Mouse (Mus musculus) left cerebral cortex, postnatal 4 days (tissue): ENCODE measurements around the gene Hectd1. TPM values are rescaled to one million over a fixed set of nuclear protein-coding genes. Genes with fewer than 3 reads are reported as not detected.

Source experiments
- DNase-seq: peaks from one replicate; pipeline ENCODE4 v3.0.0-alpha.2; 2022
- intact Hi-C: fragments of 180-260 bp; cut with DNase I; formaldehyde crosslinking; loops from one replicate; pipeline ENCODE4 v1.15.1; 2025
- total RNA-seq, 2 experiments: library from RNA; stranded (reverse); gene quantifications; 2 replicates each; pipeline ENCODE4 v1.2.3; 2021

The Hectd1 gene
- total RNA-seq, 2 experiments from 2014 or later, result 93.8 to 99.4 TPM

DNA sequence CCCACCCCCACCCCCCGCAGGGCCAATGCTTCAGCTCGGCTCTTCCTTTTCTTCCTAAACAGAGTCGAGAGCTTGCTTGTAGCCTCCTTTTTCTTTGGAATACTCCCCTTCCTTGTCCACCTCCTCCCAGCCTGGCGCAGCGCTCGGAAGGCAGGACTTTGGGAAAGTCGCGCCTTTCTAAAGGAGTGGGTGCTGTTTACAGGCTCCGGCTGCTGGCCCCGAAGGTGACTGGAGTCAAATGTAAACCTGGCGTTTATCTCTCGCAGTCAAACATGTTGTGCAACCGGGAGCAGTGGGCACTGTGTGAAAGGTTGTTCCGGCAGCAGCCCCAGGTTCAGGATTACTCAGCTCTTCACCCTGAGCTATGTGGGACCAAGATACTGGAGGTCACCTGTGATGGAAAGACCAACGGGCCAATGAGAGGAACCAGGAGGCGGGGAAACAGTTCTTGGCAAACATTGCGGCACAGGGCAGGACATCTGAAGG, 15.5 kb upstream of the Hectd1 start:
- DNase-seq, result peak; percentile 87
- intact Hi-C loops, result no loop called here

DNA sequence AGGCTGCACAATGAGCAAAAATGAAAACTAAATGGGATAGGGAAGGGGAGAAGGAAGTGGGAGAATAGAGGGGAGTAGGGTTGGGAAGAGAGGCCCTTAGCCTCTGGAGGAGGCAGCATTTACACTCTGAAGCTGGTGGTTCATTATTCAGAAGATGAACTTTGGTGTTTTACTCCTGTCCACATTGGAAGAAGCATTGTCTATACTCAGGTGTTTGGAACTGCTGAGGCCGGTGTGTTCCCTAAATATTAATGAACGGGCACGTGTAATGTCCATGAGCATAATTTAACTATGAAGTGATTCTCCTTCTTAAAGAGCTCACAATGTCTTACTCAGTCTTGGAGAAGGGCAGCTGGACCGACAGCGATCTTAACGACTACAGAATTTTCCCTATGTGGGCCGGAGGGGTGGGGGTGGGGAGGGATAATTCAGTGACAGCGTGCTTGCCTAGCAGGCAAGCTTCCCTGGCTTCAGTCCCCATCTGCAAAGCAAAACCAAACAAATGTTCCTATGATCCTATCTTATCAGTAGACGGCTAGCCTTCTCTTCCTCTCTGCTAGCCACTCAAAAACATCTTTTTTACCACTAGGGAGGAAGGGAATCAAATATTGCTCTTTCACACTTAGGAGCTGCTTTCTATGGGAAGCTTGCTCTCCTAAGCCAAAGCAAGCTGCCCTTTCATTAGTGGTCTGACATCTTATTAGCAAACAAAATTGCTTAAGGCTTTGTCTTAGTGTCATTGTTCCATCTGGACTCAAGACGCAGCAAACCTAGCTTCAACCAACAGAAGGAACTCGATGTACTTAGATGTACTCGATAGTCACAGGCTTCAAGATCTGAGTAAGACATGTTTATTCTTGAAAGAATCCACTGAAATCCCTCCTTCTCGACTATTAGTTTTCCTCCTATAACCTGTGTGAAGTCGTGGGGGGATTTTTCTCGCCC, 14.5 kb upstream of the Hectd1 start:
- intact Hi-C loops, result no loop called here
- DNase-seq, result no peak

DNA sequence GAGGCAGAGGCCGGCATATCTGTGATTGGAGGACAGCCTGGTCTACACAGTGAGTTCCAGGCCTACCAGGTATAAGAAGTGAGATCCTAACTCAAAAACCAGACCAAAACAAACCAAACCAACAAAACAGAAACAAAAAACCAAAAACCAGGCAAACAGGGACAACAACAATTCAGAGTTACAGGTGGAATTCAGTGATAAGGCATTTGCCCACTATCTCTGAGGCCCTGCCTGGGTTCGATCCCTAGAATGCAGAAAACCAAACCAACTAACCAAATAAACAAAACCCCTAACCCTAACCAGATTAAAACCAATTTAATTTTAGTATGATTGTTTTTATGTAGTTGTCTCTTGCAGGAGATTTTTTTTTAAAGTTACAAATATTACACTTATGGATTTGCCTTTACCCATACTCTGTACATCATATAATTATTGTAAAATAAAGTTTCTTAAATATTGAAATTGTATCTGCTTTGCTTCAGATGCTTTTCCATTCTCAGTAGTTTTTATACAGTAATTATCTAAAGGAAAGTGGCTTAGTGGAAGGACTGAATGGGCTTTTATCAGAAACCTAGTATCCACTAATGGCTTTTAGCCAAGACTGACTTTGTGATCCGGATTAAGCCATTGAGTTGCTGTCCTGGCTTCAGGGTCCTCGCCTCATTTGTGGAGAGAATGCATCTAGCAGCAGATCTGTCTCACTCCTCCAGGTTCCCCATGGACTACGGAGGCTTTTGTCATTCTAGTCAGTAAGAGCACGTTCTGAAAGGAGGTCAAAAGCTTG, 12.9 kb upstream of the Hectd1 start:
- DNase-seq, result no peak
- intact Hi-C loops, result no loop called here

DNA sequence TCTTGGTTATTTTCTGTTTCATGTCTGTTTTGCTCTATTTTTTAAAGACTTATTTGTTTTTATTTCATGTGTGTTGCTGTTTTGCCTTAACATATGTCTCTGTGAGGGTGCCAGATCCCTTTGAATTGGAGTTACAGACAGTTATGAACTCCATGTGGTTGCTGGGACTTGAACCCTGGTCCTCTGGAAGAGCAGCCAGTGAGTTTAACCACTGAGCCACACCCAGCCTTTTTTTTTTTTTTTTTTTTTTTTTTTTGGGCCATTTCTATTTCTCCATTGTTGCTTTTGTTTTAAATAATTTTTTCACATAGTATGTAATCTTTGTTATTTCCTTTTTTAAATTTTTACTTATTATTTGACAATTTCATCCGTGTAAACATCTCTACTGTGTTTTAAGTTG, 10.5 kb upstream of the Hectd1 start:
- intact Hi-C loops, result no loop called here
- DNase-seq, result no peak

DNA sequence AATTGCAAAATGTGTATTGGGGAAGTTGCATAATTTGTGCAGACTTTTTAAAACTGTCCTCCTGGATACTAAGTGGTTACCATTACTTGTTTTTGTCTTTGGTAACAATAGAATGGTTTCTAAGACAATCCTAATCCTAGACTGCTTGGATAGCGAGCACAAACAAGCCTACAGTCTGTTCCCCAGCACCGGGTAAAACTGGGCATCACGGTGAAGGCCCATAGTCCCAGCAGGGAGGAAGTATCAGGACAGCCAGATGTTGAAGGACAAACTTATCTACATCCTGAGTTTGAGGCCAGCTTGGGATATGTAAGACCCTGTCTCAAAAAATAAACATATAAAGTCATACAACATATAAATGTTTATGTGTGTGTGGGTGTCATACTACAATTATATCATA, 5.9 kb upstream of the Hectd1 start:
- intact Hi-C loops, result no loop called here
- no peak for DNase-seq

DNA sequence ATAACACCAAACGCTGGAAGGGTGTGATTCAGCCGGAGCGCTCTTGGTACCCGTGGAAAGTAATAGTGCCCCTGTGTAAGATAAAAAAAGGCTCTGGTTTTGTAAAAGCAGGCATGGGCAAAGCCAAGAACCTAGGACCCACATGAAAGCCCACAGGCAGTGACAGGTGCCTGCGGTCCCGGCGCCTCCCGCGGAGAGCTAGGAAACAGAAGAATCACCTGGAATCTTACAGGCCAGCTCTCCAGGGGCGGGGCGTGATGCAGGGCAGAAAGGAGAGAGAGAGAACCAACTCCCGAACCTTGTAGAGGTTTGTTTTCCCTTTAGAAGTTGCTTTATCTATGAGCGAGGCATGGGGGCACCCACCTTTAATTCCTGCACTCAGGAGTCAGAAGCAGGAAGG, 2.6 kb upstream of the Hectd1 start:
- intact Hi-C loops, result no loop called here
- no peak for DNase-seq

DNA sequence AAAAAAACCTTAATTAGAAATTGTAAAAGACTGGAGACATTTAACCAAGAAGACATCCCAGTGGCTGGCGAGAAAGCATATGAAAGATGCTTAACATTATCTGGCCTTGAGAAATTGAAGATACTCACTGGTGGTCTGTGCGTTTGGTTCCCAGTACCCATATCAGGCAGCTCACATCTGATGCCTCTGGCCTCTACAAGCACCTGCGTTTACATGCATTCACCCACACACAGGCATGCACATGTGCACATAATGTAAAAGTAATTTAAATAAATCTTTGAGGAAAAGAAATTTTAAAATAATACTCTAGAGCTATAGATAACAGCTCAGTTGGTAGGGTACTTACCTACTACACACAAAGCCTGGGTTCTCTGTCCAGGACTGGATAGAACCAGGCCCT, 2.0 kb upstream of the Hectd1 start:
- intact Hi-C loops, result no loop called here
- no peak for DNase-seq

DNA sequence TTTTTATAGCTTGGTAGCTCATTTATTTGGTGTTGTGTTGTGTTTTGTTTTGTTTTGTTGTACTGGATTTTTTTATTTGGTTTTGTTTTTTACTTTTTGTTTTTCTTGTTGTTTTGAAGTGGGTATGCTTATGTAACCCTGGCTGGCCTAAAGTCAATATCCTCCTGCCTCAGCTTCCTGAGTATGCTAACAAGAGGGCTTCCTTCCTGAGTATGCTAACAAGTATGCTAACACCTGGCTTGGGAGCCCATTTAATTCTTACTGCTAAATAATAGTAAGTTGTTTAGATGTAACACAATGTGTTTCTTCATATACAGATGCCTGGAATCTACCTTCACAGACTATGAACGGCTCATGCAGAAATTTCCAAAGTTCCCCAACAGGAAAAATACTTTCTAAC, 1.3 kb upstream of the Hectd1 start:
- intact Hi-C loops, result no loop called here
- no peak for DNase-seq

DNA sequence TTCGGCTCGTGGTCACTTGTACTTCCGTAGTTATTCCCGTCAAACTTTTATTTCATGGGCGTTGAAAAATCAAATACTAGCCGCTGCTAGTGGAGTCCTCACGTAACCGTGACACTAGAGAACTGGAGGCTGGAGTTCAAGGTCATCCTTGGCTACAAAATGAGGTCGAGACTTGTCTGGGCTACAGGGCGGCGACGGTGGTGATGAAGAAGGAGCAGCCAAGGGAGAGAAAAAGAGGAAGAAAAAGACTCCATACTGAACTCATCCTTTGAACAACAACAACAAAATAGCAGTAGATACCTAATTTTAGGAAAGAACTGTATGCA, 704 bp upstream of the Hectd1 start:
- DNase-seq, result no peak
- intact Hi-C loops, result no loop called here

DNA sequence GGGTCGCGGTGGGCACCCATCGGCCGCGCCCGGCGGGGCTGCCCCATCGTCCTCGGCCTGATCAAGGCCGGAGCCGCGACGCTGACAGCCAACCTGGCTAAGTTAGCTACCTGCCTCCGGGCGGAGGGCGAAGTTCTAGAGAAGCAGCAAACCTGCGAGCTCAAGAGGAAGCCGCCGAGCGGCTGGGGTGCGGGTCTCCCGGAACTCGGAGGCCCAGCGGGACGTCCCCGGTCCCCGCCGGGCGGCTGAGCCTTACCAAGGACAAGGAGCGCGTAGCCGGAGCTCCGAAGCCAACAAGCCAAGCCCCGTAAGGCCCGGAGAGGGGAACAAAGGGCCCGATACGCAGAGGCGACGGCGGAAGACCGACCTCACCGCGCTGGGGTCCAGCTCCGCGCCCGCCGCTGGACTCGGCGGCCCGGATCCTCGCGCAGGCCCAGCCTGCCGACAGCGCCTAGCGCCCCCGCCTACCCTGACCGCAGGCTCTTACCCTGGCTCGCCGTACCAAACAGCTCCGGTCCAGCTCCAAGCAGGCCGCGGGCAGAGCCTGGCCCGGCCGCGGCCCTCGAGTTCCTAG, 533 bp downstream of the Hectd1 start:
- intact Hi-C loops, result loop anchor here (5.0 kb wide), 1 partner anchor 173 kb away; no protein-coding TSS in a partner anchor
- DNase-seq, result peak; percentile 48

DNA sequence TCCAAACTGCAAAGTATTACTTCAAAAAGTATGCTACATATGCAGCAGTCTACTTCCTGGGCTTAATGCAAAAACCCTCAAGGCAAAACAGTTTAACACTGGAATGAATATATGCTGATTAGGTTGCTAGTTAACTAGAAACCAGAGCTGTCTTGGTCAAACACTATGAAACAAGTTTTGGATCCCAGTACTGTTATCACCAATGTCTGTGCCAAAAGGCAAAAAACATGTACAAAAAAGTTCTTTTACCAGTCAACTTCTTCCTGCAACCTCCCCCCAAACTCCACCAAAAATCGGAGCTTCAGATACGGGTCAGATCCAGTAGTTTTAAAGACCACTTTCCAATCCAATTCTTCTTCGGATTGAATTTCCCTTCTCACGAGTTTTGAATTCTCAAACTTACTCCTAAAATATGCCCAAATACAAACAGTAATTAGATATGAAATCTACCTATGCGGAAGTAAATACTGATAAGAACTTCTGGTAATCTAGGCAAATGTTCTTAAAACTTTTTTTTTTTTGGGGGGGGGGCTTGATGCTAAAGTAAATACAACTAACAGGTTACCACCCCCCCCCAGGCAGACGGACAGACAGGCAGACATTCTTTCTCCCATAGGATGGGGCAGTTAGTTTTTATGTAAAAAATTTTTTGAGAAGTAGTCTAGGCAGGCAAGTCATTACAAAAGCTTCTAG, 1.2 kb downstream of the Hectd1 start:
- DNase-seq, result no peak
- intact Hi-C loops, result loop anchor here (5.0 kb wide), 1 partner anchor 174 kb away; no protein-coding TSS in a partner anchor

DNA sequence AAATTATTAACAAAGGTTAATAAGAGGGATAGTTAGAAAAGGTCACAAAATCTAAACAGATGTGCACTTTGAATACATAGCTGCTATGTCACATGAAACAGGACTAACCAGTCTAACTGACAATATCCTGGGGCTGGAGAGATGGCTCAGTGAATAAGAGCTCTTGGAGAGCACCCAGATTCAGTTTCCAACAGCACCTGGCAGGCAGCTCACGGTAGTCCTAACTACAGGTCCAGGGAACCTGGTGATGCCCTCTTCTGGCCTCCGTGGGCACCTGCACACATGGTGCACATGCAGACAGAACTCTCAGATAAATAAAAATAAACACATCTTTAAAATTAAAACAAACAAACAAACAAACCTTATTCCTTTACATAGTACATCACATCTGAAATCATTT, 4.0 kb downstream of the Hectd1 start:
- DNase-seq, result no peak
- intact Hi-C loops, result loop anchor here (5.0 kb wide), 1 partner anchor 177 kb away; no protein-coding TSS in a partner anchor

DNA sequence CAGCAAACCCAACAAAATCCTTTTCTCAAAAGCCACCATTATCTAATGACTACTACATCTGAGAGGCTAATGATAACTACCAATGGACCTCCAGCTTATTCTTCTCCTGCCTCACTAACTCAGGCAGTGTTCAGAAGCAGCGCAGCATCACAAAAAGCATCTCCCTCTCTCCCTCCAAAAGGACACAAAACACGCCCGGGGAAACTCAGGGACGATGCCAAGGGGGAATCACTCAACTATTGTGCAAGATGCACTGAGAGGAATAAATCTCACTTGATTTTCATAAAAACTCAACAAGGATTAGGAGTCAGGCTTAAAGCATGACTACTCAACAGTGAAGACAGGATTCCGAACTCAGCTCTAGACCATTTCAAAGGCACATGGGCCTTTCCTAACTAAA, 6.0 kb downstream of the Hectd1 start:
- intact Hi-C loops, result no loop called here
- no peak for DNase-seq

DNA sequence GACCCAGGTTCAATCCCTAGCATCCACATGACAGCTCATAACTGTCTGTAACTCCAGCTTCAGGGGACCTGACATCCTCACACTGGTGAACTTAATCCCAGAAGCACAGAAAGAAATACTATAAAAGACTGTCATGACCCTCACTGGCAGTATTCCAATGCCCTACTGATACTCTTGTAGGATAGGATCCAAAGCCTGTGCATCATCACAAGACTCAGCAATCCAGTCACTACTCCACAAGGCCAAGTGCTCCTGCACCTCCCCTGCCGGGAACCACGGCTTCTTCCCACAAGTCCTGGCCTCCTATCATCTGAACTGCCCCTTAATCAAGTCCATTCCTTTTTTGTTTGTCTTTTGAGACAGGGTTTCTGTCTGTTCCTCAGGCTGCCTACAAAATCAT, 6.5 kb downstream of the Hectd1 start:
- no peak for DNase-seq
- intact Hi-C loops, result no loop called here

DNA sequence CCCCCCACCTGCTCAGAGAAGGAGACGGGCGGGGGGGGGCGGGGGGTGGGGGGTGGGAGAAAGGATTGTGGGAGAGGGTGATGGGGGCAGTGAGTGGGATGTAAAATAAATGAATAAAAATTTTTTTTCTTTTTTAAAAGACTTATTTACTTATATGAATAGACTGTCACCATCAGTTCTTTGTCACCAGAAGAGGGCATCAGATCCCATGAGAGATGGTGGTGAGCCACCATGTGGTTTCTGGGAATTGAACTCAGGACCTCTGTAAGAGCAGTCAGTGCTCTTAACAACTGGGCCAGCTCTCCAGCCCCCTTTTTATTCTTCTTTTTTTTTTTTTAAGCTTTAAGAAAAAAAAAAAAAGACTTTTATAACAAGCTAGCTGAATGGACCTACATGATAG, 7.1 kb downstream of the Hectd1 start:
- intact Hi-C loops, result no loop called here
- no peak for DNase-seq

DNA sequence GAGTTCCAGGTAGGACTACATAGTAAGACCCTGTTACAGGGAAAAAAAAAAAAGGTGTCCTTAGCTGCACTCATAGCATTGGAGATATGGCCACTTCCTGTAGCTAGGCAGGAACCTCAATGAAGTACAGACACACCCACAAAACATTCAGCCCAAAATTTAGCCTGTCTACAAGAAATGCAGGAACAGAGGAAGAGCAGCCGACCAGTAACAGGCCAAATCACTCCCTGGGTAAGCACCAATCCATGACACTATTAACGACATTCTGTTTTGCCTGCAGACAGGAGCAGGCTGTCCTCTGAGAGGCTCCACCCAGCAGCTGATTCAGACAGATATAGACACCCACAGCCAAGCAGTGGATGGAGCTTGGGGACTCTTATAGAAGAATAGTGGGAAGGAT, 8.1 kb downstream of the Hectd1 start:
- intact Hi-C loops, result no loop called here
- DNase-seq, result no peak

DNA sequence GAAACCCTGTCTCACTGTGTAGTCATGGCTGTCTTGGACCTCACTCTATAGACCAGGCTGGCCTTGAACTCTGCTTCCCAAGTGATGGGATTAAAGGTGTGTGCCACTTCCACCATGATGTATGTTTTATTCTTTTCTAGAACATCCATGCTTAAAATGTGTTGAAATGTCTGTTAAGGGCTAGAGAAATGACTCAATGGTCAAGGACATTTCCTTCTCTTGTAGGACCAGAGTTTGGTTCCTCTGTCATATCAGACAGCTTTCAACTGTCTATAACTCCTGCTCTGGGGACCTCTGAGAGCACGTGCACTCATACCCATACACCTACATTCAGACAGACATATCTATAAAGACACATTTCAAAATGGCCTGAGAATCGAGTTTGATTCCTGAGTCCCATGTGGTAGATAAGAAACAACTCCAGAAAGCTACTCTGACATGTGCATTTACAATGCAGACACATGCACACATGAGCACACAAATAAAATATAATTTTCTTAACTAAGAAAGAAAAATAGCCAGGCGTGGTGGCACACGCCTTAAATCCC, 9.3 kb downstream of the Hectd1 start:
- intact Hi-C loops, result no loop called here
- no peak for DNase-seq

DNA sequence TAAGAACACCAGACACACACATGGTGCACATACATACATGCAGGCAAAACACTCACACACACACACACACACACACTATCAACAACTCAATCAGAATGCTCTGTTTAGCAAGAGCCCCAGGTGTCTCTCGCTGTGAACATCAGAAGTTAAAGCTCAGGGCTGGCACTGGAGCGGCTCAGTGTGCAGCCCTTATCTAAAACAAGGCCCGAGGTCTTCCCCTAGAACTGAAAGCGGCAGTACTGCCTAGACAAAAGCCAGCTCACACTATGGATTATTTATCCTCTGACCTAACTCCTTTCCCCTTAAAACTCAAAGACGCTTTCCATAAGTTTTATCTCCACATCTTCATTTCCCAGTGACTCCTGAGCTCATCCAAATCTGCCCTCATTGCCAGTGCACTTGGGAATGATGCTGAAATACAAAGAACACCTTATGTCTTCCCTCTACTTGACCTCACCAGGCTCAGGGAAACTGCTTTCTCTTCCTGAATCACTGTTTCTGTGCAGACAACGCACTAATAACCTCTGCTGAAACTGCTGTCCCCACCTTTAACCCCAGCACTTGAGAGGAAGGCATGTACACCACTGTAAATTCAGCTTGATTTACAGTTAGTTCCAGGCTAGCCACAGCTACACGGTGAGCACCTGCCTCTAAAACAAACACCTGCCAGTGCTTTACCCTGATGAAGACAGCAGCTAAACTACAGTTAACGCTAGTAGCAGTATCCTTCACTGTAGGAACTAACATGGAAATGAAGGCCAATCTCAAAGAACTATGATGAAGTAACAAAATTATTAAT, 11.3 kb downstream of the Hectd1 start:
- intact Hi-C loops, result no loop called here
- DNase-seq, result no peak

DNA sequence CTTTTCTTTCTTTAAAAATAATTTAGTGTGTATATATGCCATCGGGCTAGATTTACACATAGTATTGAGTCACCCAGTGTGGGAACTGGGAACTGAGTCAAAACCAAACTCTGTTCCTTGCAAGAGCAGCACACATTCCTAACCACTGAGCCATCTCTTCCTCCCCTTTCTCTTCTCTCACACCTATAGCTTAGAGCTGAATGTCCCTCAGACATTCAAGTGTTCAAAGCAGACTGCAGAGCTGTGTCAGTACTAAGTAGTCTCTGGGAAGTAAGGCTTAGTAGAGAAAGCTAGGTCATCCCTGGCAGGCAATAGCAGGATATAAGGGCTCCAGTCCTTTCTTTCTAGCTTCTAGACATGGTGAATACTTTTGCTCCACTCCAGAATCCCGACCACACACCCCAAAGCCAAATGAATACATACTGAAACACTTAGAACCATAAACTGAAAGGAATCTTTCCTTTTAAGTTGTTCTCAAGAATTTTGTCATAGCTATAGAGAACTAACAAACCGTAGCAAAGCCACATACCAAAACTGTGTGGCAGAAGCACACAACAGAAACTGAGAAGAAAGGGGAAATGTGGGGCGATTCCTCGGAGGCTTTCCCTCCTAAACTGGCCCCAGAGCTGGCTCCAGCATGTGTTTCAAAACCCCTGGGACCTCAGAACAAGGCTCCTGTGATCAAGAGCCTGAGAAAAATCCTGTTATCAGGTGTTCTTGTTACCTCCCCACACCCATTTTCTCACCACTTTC, 17.8 kb downstream of the Hectd1 start:
- intact Hi-C loops, result no loop called here
- no peak for DNase-seq
